Mouse (Mus musculus): ENCODE data around the gene Smg8. TPM values are rescaled to one million over a fixed set of nuclear protein-coding genes. Genes with fewer than 3 reads are reported as not detected.
A peak's percentile ranks its signal among the peaks of the same experiment; 100 is the strongest.

Smg8 gene
- polyA plus RNA-seq, 1 experiment from 2014 or later: 30.0 TPM

MicroRNAs within 50 kb of the gene (microRNA counts, 519-probe panel; counts per million panel counts)
- microRNA mmu-miR-301a: 5,523 counts per million, percentile 93 among the panel's probes with 10 or more counts

Small RNA genes lying within 50 kb of the gene (microRNA-seq; reads per million reads assigned to microRNA genes)
- 1,298 reads per million, percentile 80 among the genes with 10 or more reads in this experiment for gene Mir301

Other genes with a start within 250 kb of the Smg8 start
- 6.1 and 7.0 TPM in 2 replicates for gene Ypel2, start 93.1 kb downstream of the Smg8 start, polyA plus RNA-seq (2014; fragmentation: Nextera tagmentation; extraction: Ambion mirVana)
- 94.1 and 102 TPM in 2 replicates for gene Gdpd1, start 12.7 kb downstream of the Smg8 start, polyA plus RNA-seq (2014; fragmentation: Nextera tagmentation; extraction: Ambion mirVana)
- gene Prr11, start 21.9 kb upstream of the Smg8 start, polyA plus RNA-seq (2014; fragmentation: Nextera tagmentation; extraction: Ambion mirVana): 20.5 TPM in 2 replicates
- gene Ska2, start 22.5 kb upstream of the Smg8 start, polyA plus RNA-seq (2014; fragmentation: Nextera tagmentation; extraction: Ambion mirVana): 93.0 and 97.4 TPM in 2 replicates
- 74.8 and 80.3 TPM in 2 replicates for gene Trim37, start 40.3 kb upstream of the Smg8 start, polyA plus RNA-seq (2014; fragmentation: Nextera tagmentation; extraction: Ambion mirVana)